Mouse (Mus musculus) ES-Bruce4 (cell line): ENCODE measurements around the gene Adamtsl4. TPM values are rescaled to one million over a fixed set of nuclear protein-coding genes. Genes with fewer than 3 reads are reported as not detected.

ENCODE experiments used
- H3K27ac ChIP-seq: 2 replicates; pipeline ENCODE4 v1.5.1; 2012; ENCODE audit warnings: low read length, inconsistent platforms; ENCODE audit not compliant: insufficient read depth
- H3K27me3 ChIP-seq: 2 replicates; pipeline ENCODE4 v1.6.1; 2012; ENCODE audit warnings: mild to moderate bottlenecking, low read length, inconsistent platforms; ENCODE audit not compliant: control insufficient read depth, poor library complexity, insufficient read depth, severe bottlenecking
- H3K36me3 ChIP-seq: 2 replicates; pipeline ENCODE4 v1.6.1; 2012; ENCODE audit warnings: inconsistent platforms, mild to moderate bottlenecking, low read length, moderate library complexity; ENCODE audit not compliant: control insufficient read depth, poor library complexity, insufficient read depth, severe bottlenecking
- H3K4me1 ChIP-seq: one replicate; pipeline ENCODE4 v1.8.1; 2011; ENCODE audit warnings: low read length; ENCODE audit not compliant: control insufficient read depth, insufficient read depth
- H3K4me3 ChIP-seq: 2 replicates; pipeline ENCODE4 v1.5.1; 2011; ENCODE audit warnings: low read depth, mild to moderate bottlenecking, low read length
- H3K9ac ChIP-seq: 2 replicates; pipeline ENCODE4 v1.6.1; 2012; ENCODE audit warnings: low read depth, mild to moderate bottlenecking, inconsistent platforms; ENCODE audit not compliant: poor library complexity, severe bottlenecking
- H3K9me3 ChIP-seq: replicated peaks from 2 replicates; pipeline ENCODE4 v1.6.1; 2012; ENCODE audit warnings: mild to moderate bottlenecking, low read length, inconsistent platforms; ENCODE audit not compliant: control insufficient read depth, poor library complexity, insufficient read depth, severe bottlenecking
- CTCF ChIP-seq: IDR thresholded peaks from one replicate; pipeline ENCODE4 v1.8.1; 2011; ENCODE audit warnings: low read depth, low read length
- EP300 ChIP-seq: IDR thresholded peaks from 2 replicates; pipeline ENCODE4 v1.6.1; 2011; ENCODE audit warnings: low read depth, low read length; ENCODE audit not compliant: insufficient read depth
- POLR2A ChIP-seq: IDR thresholded peaks from one replicate; pipeline ENCODE4 v1.8.1; 2011; ENCODE audit warnings: low read length; ENCODE audit not compliant: insufficient read depth
- polyA plus RNA-seq: library from polyadenylated mRNA; stranded (reverse); fragments of >200 nt; gene quantifications from 2 replicates; pipeline ENCODE4 v1.2.4, GENCODE M21; 2011; ENCODE audit warnings: low read depth; ENCODE audit not compliant: missing spikeins, insufficient read depth, insufficient read length

Gene Adamtsl4
- polyA plus RNA-seq, 1 experiment: 10.1 TPM

DNA sequence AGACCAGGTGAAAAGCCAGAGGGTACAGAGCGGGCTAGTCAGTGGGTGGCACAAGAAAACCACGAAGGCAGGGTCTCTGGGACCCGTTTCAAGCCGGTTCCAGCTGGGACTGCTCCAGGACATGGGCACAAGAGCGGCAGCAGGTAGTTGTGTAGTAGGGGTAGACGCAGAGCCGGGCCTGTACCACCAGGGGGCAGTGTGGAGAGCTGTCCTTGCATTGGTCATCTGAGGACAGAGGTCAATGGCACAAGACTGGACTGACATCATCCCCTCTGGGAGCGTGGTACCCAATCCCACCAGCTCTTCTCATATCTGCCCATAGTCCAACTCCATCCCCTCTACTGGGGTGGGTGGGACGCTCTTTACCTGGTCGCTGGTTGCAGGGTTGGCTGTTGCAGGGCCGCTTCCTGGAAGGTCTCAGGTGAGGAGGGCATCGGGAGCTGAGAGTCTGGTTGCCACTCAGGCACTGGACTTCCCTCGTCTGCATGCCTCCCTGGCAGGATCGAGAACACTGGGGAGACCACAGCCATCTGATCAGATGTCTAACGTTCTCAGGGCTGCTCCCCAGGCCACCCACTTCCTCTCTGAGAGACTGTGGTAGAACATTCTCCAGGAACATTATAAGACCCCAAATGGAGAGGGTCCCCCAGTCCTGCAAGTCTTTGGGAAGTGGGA lies 10.8 kb downstream of the Adamtsl4 start:
- peaks cover 7% of the 10 kb centered on the region for H3K4me1 ChIP-seq
- peak overlapping the region; percentile 43 for H3K9ac ChIP-seq
- H3K4me3 ChIP-seq: peak overlapping the region; percentile 10
- H3K27ac ChIP-seq: peak overlapping the region; percentile 97
- TF ChIP-seq CTCF: no peak
- TF ChIP-seq EP300: no peak
- TF ChIP-seq POLR2A: no peak
- H3K36me3 ChIP-seq: no peaks in the 10 kb centered on the region
- no peaks in the 10 kb centered on the region for H3K27me3 ChIP-seq
- no peaks in the 10 kb centered on the region for H3K9me3 ChIP-seq

DNA sequence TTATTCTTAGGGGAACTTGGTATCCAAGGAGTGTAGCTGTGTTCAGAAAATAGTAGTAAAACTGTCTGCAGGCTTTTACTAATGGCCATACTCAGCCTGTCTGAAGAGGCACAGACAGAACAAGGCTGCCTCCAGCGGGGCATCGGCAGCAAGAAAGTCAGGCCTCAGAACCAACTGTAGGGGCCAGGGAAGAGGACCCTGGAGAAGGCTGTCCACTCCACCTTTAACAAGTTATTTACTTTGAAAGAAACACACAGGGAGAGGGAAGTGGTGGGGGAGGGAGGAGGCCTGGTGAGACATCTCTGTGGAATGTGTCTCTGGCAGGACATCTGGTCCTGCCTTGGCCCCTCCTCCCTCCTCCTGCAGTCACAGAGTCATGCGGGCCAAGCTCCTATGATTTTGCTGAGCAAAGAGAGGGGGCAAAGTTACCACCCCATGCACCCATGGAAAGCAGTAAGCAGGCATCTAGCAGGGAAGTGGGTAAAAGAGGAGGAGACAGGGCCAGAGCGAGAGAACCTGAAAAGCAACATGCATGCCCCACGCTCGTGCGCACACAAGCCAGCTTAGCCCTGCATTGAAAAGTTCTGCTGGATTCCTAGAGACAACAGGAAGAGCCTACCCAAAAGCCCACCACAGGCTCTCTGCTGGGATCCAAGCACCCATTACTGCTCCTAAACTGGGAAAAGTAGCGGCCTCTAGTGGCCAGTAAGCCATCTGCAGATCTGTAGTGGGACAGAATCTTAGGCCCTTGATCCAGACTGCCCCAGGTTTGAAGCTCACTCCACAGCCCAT lies 12.2 kb downstream of the Adamtsl4 start:
- peak overlapping the region; percentile 97 for H3K27ac ChIP-seq
- no peak for TF ChIP-seq POLR2A
- TF ChIP-seq EP300: no peak
- no peak for TF ChIP-seq CTCF
- peak overlapping the region; percentile 43 for H3K9ac ChIP-seq
- H3K4me3 ChIP-seq: peak overlapping the region; percentile 39
- no peaks in the 10 kb centered on the region for H3K9me3 ChIP-seq
- no peaks in the 10 kb centered on the region for H3K36me3 ChIP-seq
- H3K4me1 ChIP-seq: peaks cover 3% of the 10 kb centered on the region
- no peaks in the 10 kb centered on the region for H3K27me3 ChIP-seq

DNA sequence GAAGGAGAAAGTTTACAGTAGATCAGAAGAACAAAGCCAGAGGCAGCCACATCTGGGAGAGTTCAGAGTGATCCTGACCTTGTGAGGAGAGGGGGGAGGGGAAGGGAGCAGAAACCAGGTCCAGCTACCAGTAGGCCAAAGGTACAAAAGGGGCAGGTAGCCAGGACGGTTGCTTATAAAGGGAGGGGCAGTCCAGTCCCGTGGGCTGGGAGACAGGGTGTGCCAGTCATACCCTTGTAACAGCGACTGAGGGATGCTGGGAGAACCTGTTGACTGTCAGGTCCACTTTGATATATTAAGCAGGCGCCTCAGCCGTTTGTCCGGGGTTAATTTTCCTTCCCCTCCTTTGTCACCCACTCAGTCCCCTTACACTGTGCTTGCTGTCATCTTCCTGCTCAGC lies 12.9 kb downstream of the Adamtsl4 start:
- Histone ChIP-seq H3K9ac (peak overlapping the region; percentile 43), H3K9me3 (no peaks in the 10 kb centered on the region), H3K36me3 (no peaks in the 10 kb centered on the region), H3K27me3 (no peaks in the 10 kb centered on the region), H3K4me1 (peaks cover 3% of the 10 kb centered on the region), H3K27ac (peak overlapping the region; percentile 97), H3K4me3 (peak overlapping the region; percentile 28; the same call in 1 of the 2 replicates)
- no peak for TF ChIP-seq EP300
- TF ChIP-seq POLR2A: no peak
- TF ChIP-seq CTCF: no peak

DNA sequence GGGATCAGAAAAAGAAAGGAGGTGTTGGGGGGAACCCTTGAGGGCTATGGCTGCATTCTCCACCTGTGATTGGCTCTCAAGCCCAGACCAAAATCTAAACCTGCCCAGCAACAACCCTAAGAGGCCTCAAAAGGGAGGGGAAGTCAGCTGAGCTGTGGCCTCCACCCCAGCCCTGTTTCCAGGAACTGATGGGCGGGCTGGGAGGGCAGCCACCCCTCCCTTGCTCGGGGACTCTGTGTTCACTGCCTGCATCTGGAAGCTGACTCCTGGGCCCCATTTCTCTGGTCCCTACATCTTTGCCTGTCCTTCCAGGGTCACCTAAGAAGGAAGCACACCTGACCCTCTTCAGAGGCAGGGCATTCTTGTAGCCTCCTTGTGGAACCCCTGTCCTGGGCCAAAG lies 13.5 kb downstream of the Adamtsl4 start:
- H3K9ac ChIP-seq: peak overlapping the region; percentile 70
- no peaks in the 10 kb centered on the region for H3K36me3 ChIP-seq
- H3K27ac ChIP-seq: peak overlapping the region; percentile 97
- H3K27me3 ChIP-seq: no peaks in the 10 kb centered on the region
- H3K4me1 ChIP-seq: peaks cover 5% of the 10 kb centered on the region
- H3K9me3 ChIP-seq: no peaks in the 10 kb centered on the region
- TF ChIP-seq POLR2A (no peak), CTCF (no peak), EP300 (no peak)
- peak overlapping the region; percentile 53 for H3K4me3 ChIP-seq

DNA sequence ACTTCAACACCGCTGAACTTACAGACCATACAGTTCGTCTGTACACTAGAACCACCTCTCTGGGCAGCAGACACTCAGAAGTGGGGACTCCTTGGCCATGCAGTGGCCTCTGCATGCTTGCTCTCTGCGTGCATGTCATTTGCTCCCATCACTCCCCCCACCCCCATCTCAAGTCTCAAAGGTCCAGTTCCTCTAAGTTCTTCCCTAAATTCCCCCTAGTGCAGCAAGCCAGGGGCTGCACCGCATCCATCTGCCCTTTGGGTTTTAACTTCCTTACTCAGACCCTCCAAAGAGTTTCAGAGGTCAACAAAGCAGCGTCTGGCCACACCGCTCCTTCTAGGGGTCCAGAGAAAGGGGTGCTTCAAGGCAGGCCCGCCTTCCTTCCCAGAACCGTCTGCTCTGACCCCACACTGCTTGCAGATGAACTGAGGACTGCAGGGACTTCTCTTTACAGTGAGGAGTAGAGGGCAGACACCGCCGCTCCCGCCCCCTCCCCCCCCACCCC lies 14.0 kb downstream of the Adamtsl4 start:
- Histone ChIP-seq H3K9me3 (no peaks in the 10 kb centered on the region), H3K27ac (peak overlapping the region; percentile 97), H3K4me1 (peaks cover 5% of the 10 kb centered on the region), H3K9ac (peak overlapping the region; percentile 70), H3K36me3 (no peaks in the 10 kb centered on the region), H3K27me3 (no peaks in the 10 kb centered on the region), H3K4me3 (peak overlapping the region; percentile 75)
- no peak for TF ChIP-seq CTCF
- no peak for TF ChIP-seq POLR2A
- TF ChIP-seq EP300: no peak
